Mouse (Mus musculus) myocyte (in vitro differentiated cells): ENCODE measurements around the gene Bco2.
A peak's percentile ranks its signal among the peaks of the same experiment; 100 is the strongest.

Experiments used
- CEBPB ChIP-seq: IDR thresholded peaks from 2 replicates; pipeline ENCODE4 v1.6.1; 2011; ENCODE audit warnings: mild to moderate bottlenecking, moderate library complexity; ENCODE audit not compliant: poor library complexity, insufficient read depth, severe bottlenecking
- MAX ChIP-seq: IDR thresholded peaks from one replicate; pipeline ENCODE4 v1.6.1; 2011; ENCODE audit warnings: low read depth, mild to moderate bottlenecking, control low read depth
- MYOD1 ChIP-seq, 3 experiments: IDR thresholded peaks; one replicate each; pipeline ENCODE4 v1.6.1; 2011; ENCODE audit warnings: control low read depth in 2 of 3, low read depth in 2 of 3, mild to moderate bottlenecking in 2 of 3, moderate library complexity in 1 of 3; ENCODE audit not compliant: insufficient read length in 2 of 3, control insufficient read depth in 1 of 3
- MYOG ChIP-seq, 3 experiments: IDR thresholded peaks; one replicate each; pipeline ENCODE4 v1.6.1; 2011; ENCODE audit warnings: control low read depth in 2 of 3, low read depth in 2 of 3, mild to moderate bottlenecking in 2 of 3; ENCODE audit not compliant: insufficient read length in 2 of 3, control insufficient read depth in 1 of 3, insufficient read depth in 1 of 3
- POLR2A ChIP-seq: IDR thresholded peaks from one replicate; pipeline ENCODE4 v1.6.1; 2011; ENCODE audit warnings: low read depth, mild to moderate bottlenecking, control low read depth, moderate library complexity; ENCODE audit not compliant: insufficient read length
- REST ChIP-seq: IDR thresholded peaks from one replicate; pipeline ENCODE4 v1.6.1; 2011; ENCODE audit warnings: mild to moderate bottlenecking, control low read depth, moderate library complexity; ENCODE audit not compliant: insufficient read depth, insufficient read length
- SRF ChIP-seq: IDR thresholded peaks from one replicate; pipeline ENCODE4 v1.6.1; 2011; ENCODE audit warnings: low read depth; ENCODE audit not compliant: control insufficient read depth, insufficient read length
- TCF12 ChIP-seq: IDR thresholded peaks from one replicate; pipeline ENCODE4 v1.6.1; 2011; ENCODE audit warnings: mild to moderate bottlenecking, control low read depth; ENCODE audit not compliant: poor library complexity, insufficient read depth, severe bottlenecking
- TCF3 ChIP-seq: IDR thresholded peaks from one replicate; pipeline ENCODE4 v1.6.1; 2011; ENCODE audit warnings: low read depth, control low read depth; ENCODE audit not compliant: insufficient read length

DNA sequence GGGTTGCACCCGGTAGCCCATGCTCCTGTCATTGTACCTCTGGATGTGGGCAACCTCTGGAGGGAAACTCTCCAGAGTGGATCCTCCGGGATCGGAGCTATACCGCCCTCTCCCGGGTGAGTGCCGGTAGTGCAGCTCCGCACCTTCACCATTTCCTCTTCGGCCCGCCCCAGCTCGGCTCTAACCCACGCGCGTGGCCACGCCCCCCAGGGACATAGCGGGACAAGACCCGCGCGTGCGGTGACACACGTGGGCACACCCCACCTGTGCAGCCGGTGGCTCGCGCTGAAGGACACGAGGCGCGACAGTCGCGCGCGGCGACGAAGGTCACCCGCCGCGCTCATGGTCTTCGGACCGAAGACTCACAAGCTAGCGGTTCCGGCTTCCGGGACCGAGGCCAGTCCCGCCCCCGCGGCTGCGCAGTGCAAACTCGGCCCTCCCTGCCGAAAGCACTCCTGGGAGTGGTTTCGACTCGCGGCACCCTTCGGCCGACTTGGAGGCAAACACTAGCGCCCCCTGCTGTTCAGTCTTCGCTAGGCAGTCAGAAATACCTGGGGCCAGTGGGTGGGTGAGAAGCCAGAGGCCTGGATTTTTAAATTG, 26.6 kb downstream of the Bco2 start, which contains the start of gene Pts:
- TF ChIP-seq POLR2A (peak; percentile 98), MAX (no peak), REST (no peak), SRF (no peak), TCF3 (no peak), MYOD1 (IDR thresholded peaks at IDR 0.05; ENCODE audit: control insufficient read depth in 1 of 3, insufficient read length in 2 of 3, low read depth in 2 of 3) (peak in 1 of 3 experiments; percentile 66), TCF12 (no peak), CEBPB (no peak), MYOG (IDR thresholded peaks at IDR 0.05; ENCODE audit: control insufficient read depth in 1 of 3, insufficient read depth in 1 of 3, insufficient read length in 2 of 3, low read depth in 2 of 3) (peak in 2 of 3 experiments; percentile 18 to 50)
